Mouse (Mus musculus): ENCODE data around the gene Chmp2a.

Chmp2a gene

DNA sequence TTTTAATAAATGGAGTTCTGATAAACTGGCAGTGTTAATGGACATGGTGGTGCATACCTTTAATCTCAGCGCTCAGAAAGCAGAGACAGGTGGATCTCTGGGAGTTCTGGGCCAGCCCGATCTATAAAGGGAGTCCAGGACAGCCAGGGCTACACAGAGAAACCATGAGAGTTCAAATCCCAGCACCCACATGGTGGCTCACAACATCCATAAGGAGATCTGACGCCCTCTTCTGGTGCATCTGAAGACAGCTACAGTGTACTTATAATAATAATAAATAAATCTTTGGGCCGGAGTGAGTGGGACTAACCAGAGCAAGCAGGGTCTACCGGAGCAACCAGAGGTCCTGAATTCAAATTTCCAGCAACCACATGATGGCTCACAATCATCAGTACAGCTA, 31.2 kb downstream of the Chmp2a start:
- DNase-seq (ENCODE audit: low spot score in 2 of 2), result no peak

DNA sequence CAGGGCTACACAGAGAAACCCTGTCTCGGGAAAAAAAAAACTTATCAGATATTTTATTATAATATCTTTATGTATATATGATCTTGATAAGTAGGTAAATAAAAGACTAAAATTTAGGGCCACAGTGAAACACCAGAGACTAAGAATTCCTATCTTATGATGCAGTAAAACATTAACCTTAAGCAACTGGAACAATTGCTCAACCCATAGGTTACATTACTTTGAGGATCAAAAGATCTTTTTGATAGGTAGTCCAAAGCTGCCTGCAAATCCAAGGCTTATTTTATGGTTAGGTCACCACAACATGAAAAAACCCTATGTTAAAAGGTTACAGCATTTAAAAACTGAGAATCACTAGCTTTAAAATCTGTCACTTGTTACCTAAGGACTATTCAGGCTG, 33.0 kb downstream of the Chmp2a start:
- DNase-seq (ENCODE audit: low spot score in 2 of 2), result no peak

DNA sequence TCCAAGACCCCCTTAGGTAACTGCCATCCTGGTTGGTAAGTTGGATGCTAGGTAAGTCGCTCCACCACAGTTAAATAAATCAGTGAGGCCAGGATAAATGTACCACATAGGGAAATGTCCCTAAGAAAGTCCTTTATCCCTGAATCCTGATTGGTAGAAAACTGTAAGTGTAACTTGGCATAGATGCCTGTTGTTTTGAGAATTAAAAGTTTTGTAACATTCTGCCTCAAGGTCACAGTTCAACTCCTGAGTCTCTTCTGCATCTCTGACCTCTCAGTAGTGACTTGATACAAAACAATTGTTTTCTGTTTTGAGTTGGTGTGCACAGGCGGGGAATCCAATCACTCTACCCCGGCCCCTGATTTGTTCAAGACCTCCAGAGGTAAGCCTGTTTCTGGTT, 35.8 kb downstream of the Chmp2a start, which contains the start of gene Trim28:
Gene Trim28, plus strand, starts transcription at position 264 of the 400 bp plus-strand sequence.
- DNase-seq (ENCODE audit: low spot score in 2 of 2), result no peak

DNA sequence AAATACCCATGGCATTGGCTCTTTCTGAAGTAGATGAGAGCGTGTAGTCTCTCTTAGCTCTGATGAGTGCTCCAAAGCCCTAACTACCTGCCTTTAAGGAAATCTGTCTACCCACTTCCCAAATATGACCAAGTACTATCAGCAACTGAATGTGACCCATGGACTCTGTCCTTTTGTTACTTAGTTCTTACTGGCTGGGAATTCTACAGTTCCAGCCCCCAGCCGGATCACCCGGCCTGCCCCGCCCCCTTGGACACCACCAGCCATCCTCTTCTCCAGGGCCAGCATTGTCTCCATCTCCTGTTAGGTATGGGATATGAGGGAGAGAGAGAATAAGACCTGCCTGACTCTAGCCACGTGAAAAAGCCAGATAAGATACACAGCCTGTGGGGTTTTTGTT, 36.6 kb downstream of the Chmp2a start, which contains the start of gene Slc27a5:
Gene Slc27a5, minus strand, starts transcription at position 140 of the 400 bp plus-strand sequence.
- DNase-seq (ENCODE audit: low spot score in 2 of 2), result no peak

DNA sequence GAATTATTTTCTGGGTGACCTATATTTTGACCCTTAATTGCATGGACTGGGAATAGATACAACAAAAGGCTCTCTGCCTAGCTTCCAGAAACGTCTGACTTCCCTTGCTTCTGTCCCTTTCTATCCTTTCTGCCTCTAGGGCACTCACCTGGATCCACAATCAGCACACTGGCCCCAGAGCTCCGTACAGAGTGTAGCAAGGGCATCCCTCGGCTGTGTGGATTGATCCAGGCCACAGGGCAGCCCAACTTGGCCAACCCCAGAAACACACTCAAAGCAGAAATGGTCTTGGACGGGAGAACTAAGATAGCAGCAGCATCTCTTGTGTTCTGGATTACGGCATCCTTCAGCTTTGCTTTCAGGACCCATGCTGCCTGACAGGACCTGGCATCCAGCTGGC, 37.4 kb downstream of the Chmp2a start:
- DNase-seq (ENCODE audit: low spot score in 2 of 2), result no peak

DNA sequence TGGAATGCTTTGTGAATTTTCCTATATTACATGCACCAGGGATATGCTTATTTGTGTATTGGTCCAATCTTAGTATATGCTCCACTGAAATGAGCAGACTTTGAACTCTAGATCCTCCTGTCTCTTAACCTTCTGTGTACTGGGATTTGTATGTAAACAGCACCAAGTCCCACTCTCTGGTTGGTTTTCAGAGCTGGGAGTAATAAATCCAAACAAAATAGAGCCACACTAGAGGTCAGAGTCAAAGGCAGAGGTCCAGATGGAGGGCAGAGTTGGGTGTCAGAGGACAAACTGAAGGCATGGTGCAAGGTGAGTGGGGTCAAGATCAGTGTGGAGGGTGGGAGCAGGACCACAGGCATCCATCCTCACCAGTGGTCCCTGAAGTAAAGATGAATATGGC, 38.7 kb downstream of the Chmp2a start:
- no peak for DNase-seq (ENCODE audit: low spot score in 2 of 2)

DNA sequence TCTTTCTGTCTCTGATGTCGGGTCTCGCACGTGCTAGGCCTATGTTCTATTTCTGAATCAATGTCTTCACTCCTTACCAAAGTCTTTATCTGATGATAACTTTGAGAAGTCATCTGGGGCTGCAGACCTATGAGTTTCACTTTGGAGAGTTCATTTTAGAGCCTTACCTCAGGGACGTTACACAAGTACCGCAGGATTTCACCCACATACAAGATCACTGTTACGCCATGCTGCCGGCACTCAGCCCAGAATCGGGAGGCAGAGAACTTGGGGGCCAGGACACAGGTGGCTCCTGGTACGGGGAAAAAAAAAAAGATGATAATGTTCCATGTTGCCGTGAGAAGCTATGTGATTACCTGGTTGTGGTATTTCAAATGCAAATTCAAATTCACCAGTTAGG, 41.5 kb downstream of the Chmp2a start:
- DNase-seq (ENCODE audit: low spot score in 2 of 2), result no peak

DNA sequence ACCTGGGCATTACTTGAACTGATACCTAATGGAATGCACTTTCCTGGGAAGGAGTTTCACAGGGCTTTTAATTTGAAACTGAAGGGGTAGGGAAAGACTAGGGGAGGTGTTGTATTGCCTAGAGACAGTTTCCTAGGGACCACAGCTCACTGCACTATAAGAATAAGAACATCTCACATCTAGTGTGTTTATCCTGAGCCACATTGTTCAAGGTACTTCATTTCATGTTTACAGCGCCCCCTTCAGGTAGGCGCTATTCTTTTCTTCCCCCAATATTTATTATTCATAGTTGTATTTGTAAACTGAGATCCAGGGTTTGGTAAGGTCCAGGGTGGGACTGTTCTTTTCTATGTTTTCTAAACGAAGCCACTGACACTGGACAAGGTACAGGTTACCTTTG, 42.4 kb downstream of the Chmp2a start:
- no peak for DNase-seq (ENCODE audit: low spot score in 2 of 2)

DNA sequence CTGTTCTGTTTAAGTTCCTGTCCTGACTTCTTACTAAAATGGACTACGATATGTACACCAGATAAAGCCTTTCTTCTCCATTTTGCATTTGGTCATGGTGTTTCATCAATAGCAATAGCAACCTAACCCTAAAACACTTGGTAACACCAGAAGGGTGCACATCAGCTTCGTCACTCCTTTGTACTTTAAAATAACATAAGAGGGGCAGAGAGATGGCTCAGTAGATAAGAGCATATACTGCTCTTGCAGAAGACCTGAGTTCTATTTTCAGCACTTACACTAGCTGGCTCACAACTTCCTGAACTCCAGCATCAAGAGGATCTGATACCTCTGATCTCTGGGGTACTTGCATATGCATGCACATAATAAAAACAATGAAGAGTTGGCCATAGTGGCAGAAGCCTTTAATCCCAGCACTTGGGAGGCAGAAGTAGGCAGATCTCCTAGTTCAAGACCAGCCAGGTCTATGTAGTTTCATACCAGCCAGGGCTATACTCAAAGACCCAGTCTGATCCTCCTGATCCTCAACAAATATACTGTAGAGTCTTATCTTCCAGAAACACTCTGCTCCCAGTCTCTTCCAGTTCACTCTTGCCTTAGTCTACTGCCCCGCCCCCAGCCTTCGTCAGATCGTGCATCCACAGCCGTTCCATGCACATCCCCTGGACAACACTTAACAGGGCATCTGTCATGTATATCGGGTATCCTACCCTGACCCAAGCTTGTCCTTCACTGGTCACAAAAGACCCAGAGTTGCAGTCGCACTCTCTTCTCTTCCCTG, 47.0 kb downstream of the Chmp2a start:
- DNase-seq (ENCODE audit: low spot score in 2 of 2), result no peak

DNA sequence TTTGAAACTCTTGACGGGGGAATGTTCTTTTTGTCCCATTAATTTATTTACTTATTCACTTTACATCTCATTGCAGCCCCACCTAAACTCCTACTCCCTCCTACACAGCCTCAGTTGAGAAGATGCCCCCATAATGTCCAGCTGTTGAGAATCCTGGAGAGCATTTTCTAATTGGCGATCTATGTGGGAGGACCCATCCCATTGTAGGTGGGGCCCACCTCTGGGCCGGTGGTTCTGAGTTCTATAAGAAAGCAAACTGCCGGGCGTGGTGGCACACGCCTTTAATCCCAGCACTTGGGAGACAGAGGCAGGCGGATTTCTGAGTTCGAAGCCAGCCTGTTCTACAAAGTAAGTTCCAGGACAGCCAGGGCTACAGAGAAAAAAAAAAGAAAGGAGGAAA, 47.7 kb downstream of the Chmp2a start:
- no peak for DNase-seq (ENCODE audit: low spot score in 2 of 2)

DNA sequence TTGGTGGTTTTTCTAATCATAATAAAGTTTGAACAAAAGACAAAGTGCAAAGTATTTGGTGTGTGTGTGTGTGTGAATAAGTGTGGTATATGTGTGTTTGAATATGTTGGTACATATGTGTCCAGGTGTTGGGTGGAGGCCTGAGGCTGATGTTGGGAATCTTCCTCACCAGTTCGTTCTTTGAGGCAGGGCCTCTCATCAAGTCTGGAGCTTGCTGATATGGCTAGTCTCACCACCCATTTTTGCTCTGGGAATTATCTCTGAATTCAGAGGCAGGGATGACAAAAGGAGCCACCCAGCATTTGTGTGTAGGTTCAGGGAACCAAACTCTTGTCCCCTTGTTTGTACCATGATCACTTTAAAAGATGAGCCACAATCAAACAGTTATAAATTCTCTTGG, 48.9 kb downstream of the Chmp2a start:
- DNase-seq (ENCODE audit: low spot score in 2 of 2), result no peak
